Mouse (Mus musculus): ENCODE data around the gene Dst. TPM values are rescaled to one million over a fixed set of nuclear protein-coding genes. Genes with fewer than 3 reads are reported as not detected.

The Dst gene
- polyA plus RNA-seq, 1 experiment from 2014 or later: 44.5 TPM

- no peak for ATAC-seq (ENCODE audit: low FRiP score)
- H3K27me3 ChIP-seq: no peaks in the 10 kb centered on the region
- no peak overlapping the region for H3K4me3 ChIP-seq
- H3K4me2 ChIP-seq (replicated peaks): no peak overlapping the region
- no peak overlapping the region for H3K27ac ChIP-seq
- no peaks in the 10 kb centered on the region for H3K9me3 ChIP-seq (replicated peaks)
- no peak overlapping the region for H3K9ac ChIP-seq
- 85% methylated on average over 6 of the region's 6 CpGs for WGBS
- H3K36me3 ChIP-seq: no peaks in the 10 kb centered on the region
- H3K4me1 ChIP-seq: no peaks in the 10 kb centered on the region
Measured at GRCm38 (mm10) chr1:33898373-33898772, 9.7 kb upstream of the Dst start.

- no peaks in the 10 kb centered on the region for H3K9me3 ChIP-seq (replicated peaks)
- WGBS: 91% methylated on average over 8 of the region's 8 CpGs
- peaks cover 7% of the 10 kb centered on the region; the same call in 1 of the 2 replicates for H3K27me3 ChIP-seq
- no peak for ATAC-seq (ENCODE audit: low FRiP score)
- no peak overlapping the region for H3K27ac ChIP-seq
- no peaks in the 10 kb centered on the region for H3K36me3 ChIP-seq
- no peak overlapping the region for H3K4me2 ChIP-seq (replicated peaks)
- peaks cover 2% of the 10 kb centered on the region; the same call in 1 of the 2 replicates for H3K4me1 ChIP-seq
- H3K4me3 ChIP-seq: no peak overlapping the region
- H3K9ac ChIP-seq: no peak overlapping the region
Measured at GRCm38 (mm10) chr1:33900175-33900574, 7.8 kb upstream of the Dst start.

- WGBS: 30% methylated on average over 9 of the region's 9 CpGs
- Histone ChIP-seq H3K4me1 (peaks cover 8% of the 10 kb centered on the region), H3K27ac (no peak overlapping the region), H3K27me3 (peaks cover 19% of the 10 kb centered on the region), H3K36me3 (no peaks in the 10 kb centered on the region), H3K4me3 (no peak overlapping the region), H3K9ac (no peak overlapping the region), H3K4me2 (replicated peaks) (no peak overlapping the region), H3K9me3 (replicated peaks) (no peaks in the 10 kb centered on the region)
- ATAC-seq (ENCODE audit: low FRiP score): no peak
Measured at GRCm38 (mm10) chr1:33903587-33903986, 4.4 kb upstream of the Dst start.

GRCm38 (mm10) chr1:33906216-33906615 lies 1.8 kb upstream of the Dst start:
- Histone ChIP-seq H3K9me3 (replicated peaks) (no peaks in the 10 kb centered on the region), H3K4me2 (replicated peaks) (0 out of 2 replicates have a peak overlapping the region, but pooled peaks have one; percentile 6), H3K27ac (no peak overlapping the region), H3K27me3 (peaks cover 32% of the 10 kb centered on the region), H3K4me3 (no peak overlapping the region), H3K36me3 (no peaks in the 10 kb centered on the region), H3K9ac (no peak overlapping the region), H3K4me1 (peaks cover 15% of the 10 kb centered on the region)
- 34% methylated on average over 10 of the region's 10 CpGs for WGBS
- no peak for ATAC-seq (ENCODE audit: low FRiP score)

- WGBS: 1% methylated on average over 20 of the region's 20 CpGs
- H3K4me2 ChIP-seq (replicated peaks): peak overlapping the region; percentile 79
- peaks cover 32% of the 10 kb centered on the region for H3K27me3 ChIP-seq
- peak; percentile 39 for ATAC-seq (ENCODE audit: low FRiP score)
- H3K27ac ChIP-seq: peak overlapping the region; percentile 64; the same call in 1 of the 2 replicates
- peaks cover 15% of the 10 kb centered on the region for H3K4me1 ChIP-seq
- H3K9me3 ChIP-seq (replicated peaks): no peaks in the 10 kb centered on the region
- H3K9ac ChIP-seq: peak overlapping the region; percentile 71
- peak overlapping the region; percentile 66 for H3K4me3 ChIP-seq
- H3K36me3 ChIP-seq: no peaks in the 10 kb centered on the region
Measured at GRCm38 (mm10) chr1:33906927-33907326, 1.1 kb upstream of the Dst start.

GRCm38 (mm10) chr1:33907421-33908190 lies 419 bp upstream of the Dst start, which contains the start of gene Bend6:
TSS of gene Bend6 (minus strand) at chr1:33907816.
- Histone ChIP-seq H3K4me1 (peaks cover 15% of the 10 kb centered on the region), H3K27ac (peak within 1 kb of the TSS; percentile 79), H3K36me3 (no peaks in the 10 kb centered on the region), H3K4me2 (replicated peaks) (peak within 1 kb of the TSS; percentile 79), H3K9me3 (replicated peaks) (no peaks in the 10 kb centered on the region), H3K27me3 (peaks cover 32% of the 10 kb centered on the region), H3K4me3 (peak within 1 kb of the TSS; percentile 66), H3K9ac (peak within 1 kb of the TSS; percentile 71)
- WGBS: under 1% methylated on average over 69 of the region's 110 CpGs
- ATAC-seq (ENCODE audit: low FRiP score): peak; percentile 88

- Histone ChIP-seq H3K4me2 (replicated peaks) (no peak overlapping the region), H3K27ac (no peak overlapping the region), H3K36me3 (no peaks in the 10 kb centered on the region), H3K27me3 (peaks cover 19% of the 10 kb centered on the region), H3K4me1 (peaks cover 13% of the 10 kb centered on the region), H3K4me3 (no peak overlapping the region), H3K9ac (no peak overlapping the region), H3K9me3 (replicated peaks) (no peaks in the 10 kb centered on the region)
- WGBS: 76% methylated on average over 8 of the region's 8 CpGs
- ATAC-seq (ENCODE audit: low FRiP score): no peak
Measured at GRCm38 (mm10) chr1:33911589-33911988, 3.6 kb downstream of the Dst start.

- no peak overlapping the region for H3K9ac ChIP-seq
- no peaks in the 10 kb centered on the region for H3K9me3 ChIP-seq (replicated peaks)
- no peak for ATAC-seq (ENCODE audit: low FRiP score)
- no peaks in the 10 kb centered on the region for H3K4me1 ChIP-seq
- no peak overlapping the region for H3K4me3 ChIP-seq
- no peak overlapping the region for H3K27ac ChIP-seq
- WGBS: 95% methylated on average over 5 of the region's 5 CpGs
- H3K27me3 ChIP-seq: no peaks in the 10 kb centered on the region
- no peaks in the 10 kb centered on the region for H3K36me3 ChIP-seq
- H3K4me2 ChIP-seq (replicated peaks): no peak overlapping the region
Measured at GRCm38 (mm10) chr1:33916554-33916953, 8.5 kb downstream of the Dst start.

- 73% methylated on average over 7 of the region's 7 CpGs for WGBS
- Histone ChIP-seq H3K4me3 (no peak overlapping the region), H3K9ac (no peak overlapping the region), H3K9me3 (replicated peaks) (no peaks in the 10 kb centered on the region), H3K4me2 (replicated peaks) (no peak overlapping the region), H3K27ac (no peak overlapping the region), H3K27me3 (no peaks in the 10 kb centered on the region), H3K4me1 (no peaks in the 10 kb centered on the region), H3K36me3 (no peaks in the 10 kb centered on the region)
- ATAC-seq (ENCODE audit: low FRiP score): no peak
Measured at GRCm38 (mm10) chr1:33922975-33923374, 14.9 kb downstream of the Dst start.

- no peak overlapping the region for H3K9ac ChIP-seq
- no peaks in the 10 kb centered on the region for H3K9me3 ChIP-seq (replicated peaks)
- H3K27ac ChIP-seq: no peak overlapping the region
- ATAC-seq (ENCODE audit: low FRiP score): no peak
- H3K27me3 ChIP-seq: no peaks in the 10 kb centered on the region
- H3K4me3 ChIP-seq: no peak overlapping the region
- no peaks in the 10 kb centered on the region for H3K36me3 ChIP-seq
- no peak overlapping the region for H3K4me2 ChIP-seq (replicated peaks)
- no peaks in the 10 kb centered on the region for H3K4me1 ChIP-seq
- 61% methylated on average over 3 of the region's 3 CpGs for WGBS
Measured at GRCm38 (mm10) chr1:33925283-33925682, 17.3 kb downstream of the Dst start.

GRCm38 (mm10) chr1:33927466-33927865 lies 19.4 kb downstream of the Dst start:
- Histone ChIP-seq H3K9me3 (replicated peaks) (no peaks in the 10 kb centered on the region), H3K4me3 (no peak overlapping the region), H3K36me3 (no peaks in the 10 kb centered on the region), H3K9ac (no peak overlapping the region), H3K4me1 (peaks cover 6% of the 10 kb centered on the region), H3K27ac (no peak overlapping the region), H3K27me3 (no peaks in the 10 kb centered on the region), H3K4me2 (replicated peaks) (no peak overlapping the region)
- no peak for ATAC-seq (ENCODE audit: low FRiP score)
- 92% methylated on average over 7 of the region's 7 CpGs for WGBS

- Histone ChIP-seq H3K4me3 (no peak overlapping the region), H3K27ac (no peak overlapping the region), H3K27me3 (no peaks in the 10 kb centered on the region), H3K9me3 (replicated peaks) (no peaks in the 10 kb centered on the region), H3K36me3 (no peaks in the 10 kb centered on the region), H3K4me2 (replicated peaks) (no peak overlapping the region), H3K9ac (no peak overlapping the region), H3K4me1 (peaks cover 10% of the 10 kb centered on the region)
- peak; percentile 61; the same call in 1 of the 2 replicates for ATAC-seq (ENCODE audit: low FRiP score)
- 47% methylated on average over 8 of the region's 8 CpGs for WGBS
Measured at GRCm38 (mm10) chr1:33931791-33932190, 23.8 kb downstream of the Dst start.

- H3K27ac ChIP-seq: no peak overlapping the region
- ATAC-seq (ENCODE audit: low FRiP score): peak; percentile 29; the same call in 1 of the 2 replicates
- no peaks in the 10 kb centered on the region for H3K9me3 ChIP-seq (replicated peaks)
- WGBS: 78% methylated on average over 3 of the region's 3 CpGs
- H3K9ac ChIP-seq: no peak overlapping the region
- H3K4me1 ChIP-seq: peaks cover 10% of the 10 kb centered on the region
- H3K27me3 ChIP-seq: no peaks in the 10 kb centered on the region
- no peak overlapping the region for H3K4me2 ChIP-seq (replicated peaks)
- no peak overlapping the region for H3K4me3 ChIP-seq
- H3K36me3 ChIP-seq: no peaks in the 10 kb centered on the region
Measured at GRCm38 (mm10) chr1:33932196-33932595, 24.2 kb downstream of the Dst start.

Data from hindbrain, embryonic 12.5 days (tissue).